Mouse (Mus musculus): ENCODE measurements around the gene Ubash3b.
A peak's percentile ranks its signal among the peaks of the same experiment; 100 is the strongest.

Ubash3b gene

DNA sequence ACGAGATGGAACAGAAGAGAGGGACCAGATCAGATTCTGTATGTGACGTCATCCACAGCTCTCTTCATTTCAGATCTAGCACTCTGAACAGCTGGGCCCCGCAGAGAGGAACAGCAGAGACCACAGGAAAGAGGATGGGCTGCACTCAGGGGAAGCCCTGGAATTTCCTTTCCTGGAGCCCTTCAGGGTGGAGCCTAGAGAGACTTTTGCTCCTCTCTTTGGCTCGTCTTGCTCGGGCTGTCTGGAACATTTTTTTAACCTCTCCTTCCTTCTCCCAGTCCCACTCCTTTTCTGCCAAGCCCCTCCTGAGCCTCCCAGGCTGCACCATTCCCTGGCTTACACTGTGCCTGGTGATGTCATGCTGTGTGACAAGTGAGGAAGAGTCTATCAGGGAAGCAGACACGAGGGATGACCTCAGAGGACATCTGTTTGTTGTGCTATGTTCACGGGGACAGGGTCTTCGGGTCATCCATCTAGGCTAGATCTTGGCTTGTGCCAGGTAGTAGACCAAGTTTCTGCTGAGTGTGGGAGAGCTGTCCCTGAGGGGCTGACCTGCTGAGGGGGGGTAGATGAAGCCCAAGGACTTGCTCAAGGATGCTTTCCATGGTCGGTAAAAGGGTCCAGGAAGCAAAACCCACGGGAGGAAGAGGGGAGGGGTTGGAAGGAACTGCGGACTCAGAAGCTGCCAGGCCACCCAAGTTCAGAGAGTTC, 77.2 kb downstream of the Ubash3b start:
- peak; percentile 16 to 35 for DNase-seq

DNA sequence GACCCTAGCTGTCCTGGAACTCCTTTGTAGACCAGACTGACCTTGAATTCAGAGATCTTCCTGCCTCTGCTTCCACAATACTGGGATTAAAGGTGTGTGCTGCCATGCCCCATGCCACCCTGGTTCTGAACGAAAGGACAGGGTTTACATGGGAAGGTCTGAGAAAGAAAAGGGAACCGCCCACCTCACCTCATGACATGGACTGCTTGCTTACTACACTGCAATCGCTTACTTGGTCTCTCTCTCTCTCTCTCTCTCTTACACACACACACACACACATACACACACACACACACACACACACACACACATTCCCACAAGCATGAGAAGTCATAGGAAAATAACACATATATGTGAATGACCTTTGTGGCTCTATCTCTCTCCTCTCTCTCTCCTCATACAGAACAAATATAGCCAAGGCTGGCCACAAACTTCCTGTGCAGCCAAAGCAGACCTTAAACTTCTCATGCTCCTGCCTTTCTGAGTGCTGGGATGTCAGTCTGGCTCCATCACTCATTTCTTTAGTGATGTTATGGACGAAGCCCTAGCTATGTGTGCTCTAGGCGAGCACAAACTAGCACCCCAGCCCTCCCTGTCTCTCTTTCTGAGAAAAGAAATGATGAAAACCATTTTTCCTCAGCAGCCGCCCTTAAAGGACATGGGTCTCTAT, 78.0 kb downstream of the Ubash3b start:
- DNase-seq, result no peak

DNA sequence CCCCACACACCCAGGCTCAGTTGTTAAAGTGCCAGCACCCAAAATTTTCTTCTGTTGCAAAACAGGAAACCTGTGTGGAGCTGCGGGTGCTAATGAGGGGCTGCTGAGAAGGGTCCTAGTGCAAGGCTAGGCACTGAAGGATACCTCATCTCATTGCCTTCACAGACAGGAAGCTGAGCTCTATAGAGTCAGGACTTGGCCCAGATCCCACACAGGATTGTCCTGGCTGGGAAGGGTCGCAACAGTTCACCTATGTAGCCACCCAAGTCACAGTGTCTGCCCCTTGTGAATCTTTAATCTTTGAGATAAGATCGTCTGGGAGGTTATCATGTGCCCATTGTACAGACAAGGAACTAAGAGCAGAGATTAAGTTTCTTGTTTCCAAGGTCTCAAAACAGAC, 78.6 kb downstream of the Ubash3b start:
- DNase-seq, result no peak

DNA sequence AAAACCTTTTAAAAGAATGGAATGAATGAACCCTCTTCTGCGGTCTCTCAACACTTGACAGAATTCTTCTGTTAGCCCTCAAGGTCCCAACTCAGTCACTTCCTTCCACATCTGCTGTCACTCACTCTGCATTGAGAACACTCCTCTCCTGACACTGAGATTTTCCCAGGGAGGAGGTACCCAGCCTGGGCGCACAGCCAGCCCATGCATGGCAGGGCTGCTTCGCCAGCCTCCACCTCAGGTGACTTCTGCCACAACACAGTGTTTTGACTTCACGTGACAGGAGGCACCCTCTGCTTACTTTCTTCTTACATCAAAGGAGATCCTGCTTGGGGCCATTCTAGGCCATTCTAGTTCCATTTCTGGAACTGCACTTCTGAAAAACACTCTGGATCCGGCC, 80.6 kb downstream of the Ubash3b start:
- peak; percentile 32 to 66 for DNase-seq

- DNase-seq, result no peak
These were observed 81.9 kb downstream of the Ubash3b start for GRCm38 (mm10) chr9:41079428-41080155.

DNA sequence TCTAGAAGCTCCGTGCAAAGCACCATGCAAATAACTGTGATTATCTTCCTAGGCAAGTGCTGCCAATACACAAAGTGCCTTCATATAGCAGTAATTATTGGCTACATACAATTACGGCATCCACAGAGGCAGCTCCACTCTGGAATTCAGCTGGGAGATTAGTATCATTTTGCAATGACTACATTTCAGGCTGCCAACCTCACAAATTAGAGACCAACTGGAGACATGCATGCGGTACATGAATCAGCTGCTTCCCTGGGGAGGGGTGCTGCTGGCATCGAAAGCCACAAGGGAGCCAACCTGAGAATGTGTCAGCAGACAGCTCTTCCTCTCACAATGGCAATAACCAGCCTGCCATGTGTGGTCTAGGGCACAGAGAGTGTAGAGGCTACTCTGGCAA, 83.3 kb downstream of the Ubash3b start:
- no peak for DNase-seq

GRCm38 (mm10) chr9:41076150-41076549, 85.3 kb downstream of the Ubash3b start:
- no peak for DNase-seq

GRCm38 (mm10) chr9:41075528-41075927, 86.0 kb downstream of the Ubash3b start:
- DNase-seq, result no peak

- no peak for DNase-seq
These were observed 88.1 kb downstream of the Ubash3b start for GRCm38 (mm10) chr9:41073196-41074009.

DNA sequence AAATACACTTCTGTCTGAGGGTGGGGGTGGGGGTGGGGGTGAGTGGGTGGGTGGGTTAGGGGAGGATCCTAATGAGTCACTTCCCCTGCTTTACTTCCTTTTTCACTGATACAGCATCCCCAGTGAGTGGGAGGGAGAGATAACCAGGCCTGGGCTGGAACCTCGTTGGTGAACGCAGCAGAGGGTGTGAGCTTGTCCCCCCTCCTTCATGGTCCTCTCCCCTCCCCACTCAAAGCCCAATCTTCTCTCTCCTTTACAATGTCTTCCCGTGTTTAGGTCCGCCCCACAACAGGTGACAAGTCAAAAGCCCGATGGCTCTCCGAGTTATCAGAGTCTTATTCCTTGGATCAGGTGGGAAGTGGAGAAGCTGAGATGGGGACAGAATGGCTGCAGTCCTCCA, 88.7 kb downstream of the Ubash3b start:
- DNase-seq, result no peak

GRCm38 (mm10) chr9:41071906-41072511, 89.5 kb downstream of the Ubash3b start:
- DNase-seq, result no peak

GRCm38 (mm10) chr9:41070761-41071181, 90.7 kb downstream of the Ubash3b start:
- DNase-seq, result no peak

DNA sequence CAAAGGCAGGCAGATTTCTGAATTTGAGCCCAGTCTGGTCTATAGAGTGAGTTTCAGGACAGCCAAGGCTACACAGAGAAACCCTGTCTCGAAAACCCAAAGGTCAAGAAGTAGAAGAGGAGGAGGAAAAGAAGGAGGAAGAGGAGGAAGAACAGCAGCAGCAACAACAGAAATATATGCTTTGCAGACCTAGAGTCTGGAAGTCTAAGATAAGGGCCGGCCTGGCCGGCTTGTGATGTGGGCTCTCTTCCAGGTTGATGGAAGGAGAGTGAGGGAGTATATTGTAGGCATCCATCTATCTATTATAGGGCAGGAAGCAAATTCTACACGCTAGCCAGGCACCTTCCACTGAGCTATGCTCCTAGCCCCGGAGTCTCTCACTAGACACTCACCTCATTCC, 92.0 kb downstream of the Ubash3b start:
- DNase-seq, result no peak

DNA sequence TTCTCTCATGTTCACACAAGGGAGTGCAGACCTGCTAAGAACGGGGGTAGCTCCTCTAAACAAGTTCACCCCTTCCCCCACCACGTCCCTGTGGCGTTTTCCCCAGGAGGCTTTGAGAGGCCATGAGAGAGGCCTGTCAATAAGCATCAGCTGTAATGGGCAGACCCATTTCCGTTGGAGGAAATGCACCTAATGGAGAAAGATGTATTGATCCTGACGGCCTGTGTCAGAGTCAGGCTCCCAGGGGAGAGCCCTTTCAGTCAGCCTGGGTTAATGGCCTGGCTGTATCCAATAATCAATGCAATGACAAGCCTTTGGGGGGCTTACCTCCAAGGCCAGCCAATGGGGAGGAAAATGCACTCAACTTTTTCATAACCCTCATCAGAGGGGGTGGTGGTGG, 100.1 kb downstream of the Ubash3b start:
- DNase-seq, result no peak

DNA sequence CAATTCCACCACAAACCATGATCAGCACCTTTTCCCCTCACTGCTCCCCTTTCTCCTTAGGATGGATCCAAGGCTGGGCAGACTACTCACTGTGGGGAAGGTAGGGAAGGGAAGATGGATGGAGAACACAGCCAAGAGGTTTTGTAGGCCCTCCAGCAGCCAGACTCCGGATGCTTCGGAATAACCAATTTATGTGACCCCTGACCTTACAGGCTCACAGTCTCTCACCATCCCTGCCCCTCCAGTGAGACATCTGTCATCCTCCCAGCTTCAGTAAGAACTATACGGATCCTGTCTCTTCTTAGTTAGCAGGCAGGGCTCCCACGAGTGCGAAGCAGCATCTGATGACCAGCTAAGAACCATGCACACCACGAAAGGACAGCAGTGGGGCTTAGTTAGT, 100.9 kb downstream of the Ubash3b start:
- DNase-seq, result no peak

DNA sequence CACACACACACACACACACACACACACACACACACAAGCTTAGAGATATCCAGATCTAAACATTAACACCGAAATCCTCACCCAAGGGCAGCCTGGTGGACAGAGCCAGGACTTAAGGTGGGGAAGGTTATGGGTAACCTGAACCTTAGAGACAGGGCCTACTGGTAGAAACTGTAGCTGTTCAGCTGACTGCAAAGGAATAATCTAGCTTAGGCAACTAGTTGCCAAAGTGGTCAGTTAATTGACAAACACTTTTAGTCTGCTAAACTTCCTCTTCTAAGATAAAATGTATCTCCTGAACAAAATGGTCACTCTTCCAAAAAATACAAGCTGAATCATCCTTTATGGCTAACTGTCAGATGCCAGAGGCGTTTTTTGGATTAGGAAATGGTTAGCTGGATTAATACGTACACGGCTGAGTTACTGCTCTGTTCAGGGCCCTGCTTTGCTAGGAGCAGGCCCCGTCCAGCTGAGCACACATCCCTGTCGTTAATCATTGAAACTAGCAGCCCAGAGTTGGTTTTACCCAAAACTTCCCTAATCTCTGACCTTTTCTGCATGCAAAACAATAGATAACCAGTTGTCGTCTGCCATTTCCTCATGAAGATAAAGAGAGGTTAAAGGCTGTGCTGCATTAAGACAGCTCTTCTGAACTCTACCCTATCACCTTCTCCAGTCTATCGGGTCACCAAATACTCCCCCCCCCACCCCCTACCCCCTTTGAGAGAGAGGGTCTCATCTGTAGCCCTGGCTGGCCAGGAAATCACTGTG, 102.5 kb downstream of the Ubash3b start:
- DNase-seq, result no peak

DNA sequence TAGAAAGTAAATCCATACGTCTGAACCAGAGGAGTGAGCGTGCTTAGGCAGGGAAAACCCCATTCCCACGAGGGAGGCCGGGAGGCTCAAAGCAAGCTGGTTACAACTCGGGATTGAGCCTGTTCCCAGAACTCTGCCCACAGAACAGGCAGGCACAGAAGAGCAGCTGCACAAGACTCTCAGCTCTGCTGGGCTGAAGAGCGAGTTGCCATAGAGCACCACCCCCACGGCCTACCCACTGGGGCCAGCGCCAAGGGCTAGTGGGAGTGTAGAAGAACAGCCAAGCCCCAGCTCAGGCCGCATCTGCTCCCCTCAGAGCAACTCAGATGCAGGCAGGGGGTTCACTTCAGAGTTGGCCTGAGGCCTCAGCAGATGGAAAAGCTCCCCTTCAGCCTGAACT, 107.3 kb downstream of the Ubash3b start:
- DNase-seq, result no peak

DNA sequence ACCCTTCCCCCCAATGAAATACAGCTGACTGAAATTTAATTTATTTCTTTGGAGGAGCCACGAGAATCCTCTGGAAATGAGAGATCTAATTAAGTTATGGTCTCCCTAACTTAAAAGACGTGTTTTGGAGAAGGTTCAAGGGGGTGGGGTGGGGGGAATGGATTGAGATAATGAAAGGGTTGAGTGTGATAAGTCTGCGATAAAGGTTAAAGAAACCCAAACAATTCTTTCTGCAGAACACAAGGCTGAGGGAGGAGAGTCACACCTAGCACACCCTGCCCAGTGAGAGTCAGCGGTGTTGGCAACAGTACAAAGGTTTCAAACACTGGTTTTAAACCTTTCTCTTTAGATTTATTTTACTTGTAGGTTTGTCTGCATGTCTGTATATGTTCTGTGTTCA, 108.0 kb downstream of the Ubash3b start:
- DNase-seq, result no peak

GRCm38 (mm10) chr9:41051080-41051932, 110.2 kb downstream of the Ubash3b start:
- no peak for DNase-seq

DNA sequence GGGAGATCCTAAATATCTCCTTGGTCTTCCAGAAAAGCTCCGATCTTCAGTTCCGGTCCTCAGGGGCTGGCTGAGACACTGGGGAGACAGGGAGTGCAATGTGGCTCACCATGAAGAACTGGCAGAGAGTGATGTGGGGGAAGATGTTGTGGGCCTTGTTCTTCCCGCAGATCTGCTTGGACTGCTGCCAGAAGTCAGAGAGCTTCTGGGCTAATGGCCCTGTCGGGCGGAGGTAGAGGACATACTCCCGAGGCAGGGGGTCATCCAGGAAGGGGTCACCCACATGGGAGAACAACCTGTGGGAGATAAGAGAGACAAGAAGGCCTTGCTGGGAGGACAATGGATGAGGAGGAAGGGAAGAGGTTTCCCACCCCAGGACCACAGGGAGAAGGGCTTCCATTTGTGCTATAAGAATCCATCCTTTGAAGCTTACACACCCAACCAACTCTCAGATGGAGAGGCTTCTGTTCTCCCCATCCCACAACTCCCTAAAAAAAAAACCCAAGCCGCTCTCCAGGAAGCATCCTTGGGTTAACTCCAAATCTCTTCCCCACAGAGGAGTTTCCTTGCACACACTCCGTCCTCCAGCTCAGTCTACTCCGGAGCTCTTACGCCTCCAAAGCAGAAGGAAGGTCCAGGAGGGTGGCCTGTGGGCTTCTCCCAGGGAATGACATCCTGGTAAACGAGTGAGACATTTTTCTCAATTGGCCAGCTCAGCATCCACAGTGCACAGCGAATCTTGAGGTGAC, 111.0 kb downstream of the Ubash3b start:
- no peak for DNase-seq

All from kidney, postnatal 36 days (tissue).